Mouse (Mus musculus) T-cell, adult 2 months (primary cell): Measurements from ENCODE around the gene Inafm2.

ENCODE experiments used
- DNase-seq: peaks from one replicate; pipeline ENCODE4 v3.0.0; 2022; ENCODE audit warnings: low spot score

Inafm2 gene

DNA sequence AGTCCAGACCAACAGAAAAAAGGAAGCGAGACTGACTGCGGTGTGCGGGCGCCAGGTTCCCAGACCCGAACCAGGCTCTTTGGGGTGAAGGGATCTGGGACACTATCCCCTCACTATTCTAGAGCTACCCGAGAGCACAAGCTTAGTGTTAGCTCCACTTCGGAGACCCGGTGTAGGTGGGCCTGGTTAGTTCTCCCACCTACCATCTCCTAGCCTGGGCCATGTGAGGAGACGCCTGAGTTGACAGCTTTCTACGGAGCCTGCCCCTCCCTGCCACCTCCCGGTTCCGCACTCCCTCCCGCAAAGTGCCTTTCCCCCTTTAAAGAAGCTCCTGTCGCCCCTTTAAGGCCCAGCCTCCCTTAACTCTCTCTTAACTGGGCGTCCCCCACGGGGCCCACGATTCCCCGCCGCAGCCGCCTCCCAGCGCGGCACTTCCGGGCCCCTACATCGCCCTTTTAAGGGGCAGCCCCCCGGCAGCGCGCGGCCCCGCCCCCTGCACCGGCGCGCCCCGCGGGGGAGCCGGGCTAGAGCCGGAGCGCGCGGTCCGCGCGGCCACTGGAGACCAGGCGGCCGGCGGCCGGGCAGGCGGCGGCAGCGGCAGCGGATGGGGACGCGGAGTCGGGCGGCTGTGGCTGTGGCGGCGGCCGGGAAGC, at the start of gene Inafm2:
Gene Inafm2, plus strand, starts transcription at position 527 of the 653 bp plus-strand sequence.
- peak; percentile 86 for DNase-seq

DNA sequence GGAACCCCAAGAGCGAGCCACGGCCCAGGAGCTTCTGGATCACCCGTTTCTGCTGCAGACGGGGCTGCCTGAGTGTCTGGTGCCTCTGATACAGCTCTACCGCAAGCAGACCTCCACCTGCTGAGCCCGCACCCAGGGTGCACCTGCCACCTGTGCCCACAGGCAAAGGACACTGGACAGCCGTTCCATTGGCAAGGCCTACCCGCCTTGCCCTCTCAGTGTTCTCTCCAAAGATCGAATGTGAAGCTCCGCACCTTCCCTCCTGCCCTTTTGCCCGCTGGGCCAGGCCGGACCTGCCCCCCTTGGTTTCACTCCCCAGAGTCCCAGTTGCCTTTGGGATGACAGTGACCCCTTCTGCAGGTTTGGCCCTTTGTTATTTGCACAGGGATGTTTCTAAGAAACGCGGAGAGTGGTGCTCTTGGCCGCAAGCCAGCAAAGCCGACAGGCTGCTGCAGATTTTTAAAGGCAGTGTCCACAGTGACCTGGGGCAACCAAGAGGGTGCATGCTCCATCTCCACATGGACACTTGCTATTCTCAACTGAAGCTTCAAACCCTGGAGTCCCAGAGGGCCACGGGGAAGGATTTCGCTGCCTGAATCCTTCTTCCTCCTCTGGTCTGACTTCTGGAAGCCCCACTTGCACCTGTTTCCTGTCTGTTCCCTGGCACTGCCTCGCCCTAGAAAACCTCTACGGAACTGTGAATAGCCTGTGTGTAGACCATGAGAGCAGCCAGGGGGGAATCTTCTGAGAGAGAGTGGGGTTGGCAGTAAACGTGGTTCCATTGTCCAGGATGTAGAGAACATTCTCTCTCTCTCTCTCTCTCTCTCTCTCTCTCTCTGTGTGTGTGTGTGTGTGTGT, 48.9 kb upstream of the Inafm2 start:
- DNase-seq = no peak

DNA sequence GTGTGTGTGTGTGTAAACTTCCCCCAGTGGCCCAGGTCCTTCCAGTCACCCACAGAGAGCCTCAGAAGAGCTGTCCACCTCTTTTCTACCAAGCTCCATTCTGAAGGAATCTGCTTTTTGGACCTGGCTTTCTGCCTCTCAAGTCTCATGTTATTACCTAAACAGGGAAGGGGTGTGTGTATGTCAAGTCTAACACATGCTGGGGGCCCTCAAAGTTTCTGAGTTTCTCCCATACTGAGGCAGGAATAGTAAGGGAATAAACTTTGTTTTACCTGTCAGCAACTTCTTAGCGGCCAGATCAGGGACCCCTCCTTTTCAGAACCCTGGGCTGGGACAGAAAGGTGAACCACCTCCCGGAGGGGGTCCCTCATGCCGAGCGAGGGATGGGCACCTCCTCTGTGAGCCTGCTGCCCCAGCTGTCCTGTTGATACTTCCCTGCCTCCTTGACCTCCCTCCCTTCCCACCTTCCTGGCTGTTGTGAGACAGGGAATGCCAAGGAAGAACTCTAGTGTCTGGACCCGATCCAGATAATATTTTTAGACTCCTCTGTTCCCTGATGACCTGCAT, 48.2 kb upstream of the Inafm2 start:
- no peak for DNase-seq

DNA sequence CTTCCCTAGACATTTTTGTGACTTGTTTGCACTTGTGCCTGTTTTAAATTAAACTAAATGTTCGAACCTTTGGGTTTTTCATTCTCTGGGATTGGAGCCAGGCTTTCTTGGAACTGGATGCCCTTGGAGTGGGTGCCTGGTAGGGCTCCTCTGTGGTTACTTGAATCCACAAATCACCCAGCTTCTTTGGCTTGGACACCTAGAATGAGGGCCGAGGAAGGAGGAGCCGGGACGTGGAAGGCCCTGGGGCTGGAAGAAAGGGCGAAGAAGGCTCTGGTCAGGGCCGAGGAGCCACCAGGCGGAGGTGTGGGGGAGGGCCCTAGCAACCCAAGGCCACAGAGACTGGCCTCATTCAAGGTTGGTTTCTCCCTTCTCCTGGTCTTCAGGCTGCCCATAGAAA, 47.6 kb upstream of the Inafm2 start:
- DNase-seq = no peak

DNA sequence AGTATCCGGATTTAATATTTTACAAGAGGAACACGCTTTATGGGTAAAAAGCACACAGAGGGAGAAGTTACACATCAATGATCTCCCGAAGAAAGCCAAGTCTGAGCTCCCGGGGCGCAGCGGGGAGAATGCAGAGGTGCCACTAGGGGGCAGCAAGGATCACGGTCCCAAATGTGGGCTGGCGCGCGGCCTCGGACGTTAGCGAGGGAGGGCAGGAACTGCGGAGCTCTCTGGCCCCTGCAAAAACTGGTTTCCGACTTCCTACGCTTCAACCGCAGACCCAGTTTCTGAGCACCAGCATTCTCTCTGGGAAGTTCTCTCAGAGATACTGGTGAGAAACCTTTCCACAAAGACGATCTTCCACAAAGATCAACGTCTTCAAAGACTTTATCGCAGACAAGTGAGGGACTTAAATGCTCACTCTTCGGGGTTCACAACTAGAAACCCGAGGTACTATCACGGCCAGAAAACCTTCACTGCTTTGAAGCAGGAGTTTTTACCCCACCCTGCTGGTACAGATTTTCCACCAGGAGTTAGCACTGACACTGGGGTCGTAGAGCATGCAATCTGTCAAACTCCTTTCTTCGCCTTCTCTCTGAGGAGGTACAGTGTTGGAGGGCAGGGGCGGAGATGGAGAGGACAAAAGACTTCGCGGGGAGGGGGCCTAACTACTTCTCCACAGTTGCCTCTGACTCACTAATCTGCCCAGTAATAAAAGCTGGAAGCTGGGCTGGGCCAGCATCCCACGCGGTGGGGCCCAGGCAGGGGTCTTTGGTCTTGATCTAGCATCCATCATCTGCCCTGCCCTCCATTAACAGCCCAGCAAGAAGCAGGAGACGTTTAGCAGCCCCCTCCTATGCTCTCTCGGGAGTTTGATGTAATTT, 45.1 kb upstream of the Inafm2 start:
- peak; percentile 66 for DNase-seq

DNA sequence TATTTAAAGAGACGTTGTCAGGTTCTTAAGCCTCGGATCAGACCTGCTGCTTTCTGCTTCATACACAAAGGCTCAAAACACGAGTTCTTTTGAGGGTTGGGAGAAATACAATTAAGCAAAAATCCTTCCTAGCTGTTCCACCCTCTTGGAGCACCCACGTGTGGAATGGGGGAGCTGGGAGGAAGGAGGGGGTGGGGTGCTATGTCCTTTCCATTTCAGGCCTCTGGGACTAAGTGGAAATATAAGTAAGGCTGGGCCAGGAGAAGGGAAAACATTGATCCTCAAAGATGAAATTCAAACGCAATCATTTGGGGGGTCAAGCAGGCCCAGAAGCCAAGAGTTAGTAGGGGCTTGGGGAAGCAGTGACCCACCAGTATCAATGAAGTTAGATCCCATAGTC, 44.4 kb upstream of the Inafm2 start:
- DNase-seq = no peak

DNA sequence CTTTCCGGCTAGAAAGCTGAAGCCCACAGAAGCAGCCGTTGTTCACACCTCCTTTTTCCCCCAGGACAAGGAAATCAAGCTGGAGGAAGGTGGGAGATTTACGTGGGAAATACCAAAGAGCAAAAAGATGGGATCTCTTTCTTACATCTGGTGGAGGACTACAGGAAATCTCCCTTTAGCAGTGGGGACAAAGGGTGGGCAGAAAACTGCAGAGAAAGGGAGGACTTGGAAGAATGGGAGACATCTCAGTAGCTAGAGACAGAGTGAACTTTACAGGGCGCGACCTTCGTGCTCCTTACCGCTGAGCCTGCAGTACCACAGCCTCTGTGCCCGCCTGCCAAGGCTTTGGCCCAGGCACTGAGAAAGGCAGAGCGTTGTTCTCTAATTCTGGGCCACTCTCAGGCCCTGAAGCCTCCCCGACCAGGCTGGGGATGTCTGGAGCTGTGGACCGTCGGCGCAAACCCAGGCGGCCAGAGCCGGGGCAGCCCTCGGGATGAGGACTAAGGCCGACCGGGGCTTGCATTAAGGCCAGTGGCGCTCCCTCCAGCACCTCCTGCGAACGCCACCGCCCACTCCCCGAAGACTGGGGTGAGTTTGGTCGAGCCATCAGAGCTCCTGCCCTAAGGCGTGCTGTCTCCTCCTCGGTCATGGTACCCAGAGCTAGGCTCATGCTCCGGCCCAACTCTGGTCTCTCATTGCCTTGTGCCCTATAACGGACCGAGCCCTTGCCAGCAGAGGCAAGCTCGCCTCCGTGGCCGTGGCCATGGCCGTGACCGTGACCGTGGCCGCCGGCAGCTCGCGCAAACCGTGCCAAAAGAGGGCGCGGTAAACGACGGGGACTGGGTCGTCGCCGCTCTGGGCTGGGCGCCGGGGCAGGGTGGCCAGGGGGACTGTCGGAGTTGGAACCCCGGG, 43.3 kb upstream of the Inafm2 start:
- no peak for DNase-seq

DNA sequence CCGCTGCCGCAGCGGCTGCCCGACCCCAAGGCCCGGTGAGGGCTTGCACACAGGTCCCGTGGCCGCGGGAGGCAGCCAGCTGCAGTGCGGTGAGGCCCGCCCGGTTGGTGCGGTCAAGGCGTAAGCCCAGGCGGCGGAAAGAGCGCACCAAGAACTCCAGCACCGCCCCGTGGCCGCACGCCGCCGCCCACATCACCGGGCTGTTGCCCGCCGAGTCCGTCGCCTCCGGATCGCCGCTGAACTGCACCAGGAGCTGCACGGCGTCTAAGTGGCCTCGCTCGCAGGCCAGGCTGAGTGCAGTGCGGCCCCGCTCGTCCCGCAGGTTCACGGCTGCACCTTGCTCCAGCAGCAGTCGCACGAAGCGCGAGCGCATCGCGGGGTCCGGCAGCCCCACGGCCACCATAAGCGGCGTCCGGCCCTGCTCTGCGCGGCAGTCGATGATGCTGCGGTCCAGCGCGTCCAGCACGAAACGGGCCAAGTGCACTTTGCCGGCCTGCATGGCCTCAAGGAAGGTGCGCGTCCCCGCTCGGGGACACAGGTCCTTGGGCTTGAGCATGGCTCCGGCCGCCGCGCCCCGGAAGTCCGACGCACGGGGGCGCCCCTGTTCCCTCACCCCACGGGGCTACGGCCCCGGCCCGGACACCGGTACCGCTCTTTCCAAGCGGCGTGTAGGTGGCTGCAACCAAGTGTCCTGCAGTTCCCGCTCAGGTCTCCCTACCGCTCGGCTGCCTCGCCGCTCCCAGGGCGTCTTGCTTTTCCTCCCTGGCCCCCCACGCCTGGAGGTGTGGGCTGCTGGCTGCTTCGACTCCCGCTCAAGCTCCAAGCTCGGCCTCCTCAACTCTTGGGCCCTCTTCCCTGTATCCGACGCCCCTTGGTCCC, 42.4 kb upstream of the Inafm2 start:
- DNase-seq = no peak

DNA sequence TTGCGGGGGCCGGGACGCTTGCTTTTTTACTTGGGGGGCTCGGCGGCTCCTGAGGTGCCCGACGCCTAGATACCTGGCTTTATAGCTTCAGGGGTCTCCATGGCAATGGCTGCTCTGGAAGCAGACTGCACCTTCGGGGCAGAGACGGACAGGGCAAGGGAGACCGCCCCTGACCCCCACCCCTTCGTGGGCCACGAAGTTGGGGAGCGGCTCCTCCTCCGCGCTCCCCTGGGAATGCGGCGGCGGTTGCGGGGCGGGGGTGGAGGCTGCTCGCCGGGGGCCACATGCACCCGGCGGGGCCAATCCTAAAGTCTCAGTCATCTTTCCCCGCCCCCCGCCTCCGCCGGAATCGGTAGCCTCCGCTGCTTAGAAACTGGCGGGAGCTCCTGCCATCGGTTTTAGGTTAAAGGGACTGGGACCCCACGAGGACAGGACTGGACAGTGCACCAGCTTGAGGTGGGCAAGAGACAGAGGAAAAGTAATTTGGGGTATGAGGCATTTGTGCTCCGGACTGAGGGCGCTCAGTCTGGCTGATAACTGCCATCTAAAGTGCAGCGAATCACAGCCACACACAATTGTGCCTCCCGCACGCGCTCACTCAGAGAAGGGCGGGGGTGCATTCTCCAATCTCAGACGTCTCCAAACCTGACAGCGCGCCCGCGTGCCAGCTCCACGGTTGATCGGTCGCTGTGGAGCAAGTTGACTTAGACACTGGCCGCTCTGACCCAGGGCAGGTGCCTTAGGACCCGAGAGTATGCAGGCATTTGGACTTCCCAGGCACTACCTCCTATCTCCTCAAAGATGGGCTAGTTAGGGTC, 41.4 kb upstream of the Inafm2 start, which contains the start of gene Ankrd63:
Gene Ankrd63, minus strand, starts transcription at position 51 of the 818 bp plus-strand sequence.
- DNase-seq = peak; percentile 23

DNA sequence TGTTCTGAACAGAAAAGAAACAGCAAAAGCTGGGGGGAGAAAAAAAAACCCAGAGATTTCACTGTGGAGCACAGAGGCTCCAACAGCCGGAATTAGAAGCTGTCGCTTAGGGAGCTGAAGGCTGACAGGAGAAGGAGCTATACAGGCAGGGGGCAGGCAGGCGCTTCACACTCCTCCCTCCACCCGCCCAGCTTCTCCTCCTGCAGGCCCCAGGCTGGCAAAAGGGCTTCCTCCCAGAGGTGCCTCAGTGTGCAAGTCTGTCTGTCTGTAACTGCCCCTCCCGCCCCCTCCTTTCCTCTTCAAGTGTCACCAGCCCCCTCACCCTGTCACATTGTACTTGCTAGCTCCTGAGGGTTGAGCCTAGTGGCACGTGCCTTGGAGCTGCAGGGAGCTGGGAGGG, 39.1 kb upstream of the Inafm2 start:
- no peak for DNase-seq

DNA sequence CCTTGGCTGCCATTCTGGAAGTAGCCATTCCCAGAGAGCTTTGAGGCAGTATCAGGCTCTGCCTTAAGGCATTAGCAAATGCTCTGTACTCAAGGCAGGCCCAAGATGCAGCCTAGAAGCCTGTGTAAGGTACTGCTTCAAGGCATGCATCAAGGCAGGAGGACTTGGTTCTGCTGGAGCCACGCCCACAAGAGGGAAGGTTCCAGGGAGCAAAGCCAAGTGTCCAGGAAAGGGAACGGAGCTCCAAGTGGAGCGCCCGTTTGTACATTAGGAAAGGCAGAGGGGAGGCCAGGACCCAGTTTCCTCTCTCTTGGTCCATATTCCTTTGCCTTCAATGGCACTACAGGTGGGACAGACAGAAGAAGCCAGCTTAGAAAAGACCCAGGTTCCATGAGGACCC, 37.1 kb upstream of the Inafm2 start:
- DNase-seq = no peak

DNA sequence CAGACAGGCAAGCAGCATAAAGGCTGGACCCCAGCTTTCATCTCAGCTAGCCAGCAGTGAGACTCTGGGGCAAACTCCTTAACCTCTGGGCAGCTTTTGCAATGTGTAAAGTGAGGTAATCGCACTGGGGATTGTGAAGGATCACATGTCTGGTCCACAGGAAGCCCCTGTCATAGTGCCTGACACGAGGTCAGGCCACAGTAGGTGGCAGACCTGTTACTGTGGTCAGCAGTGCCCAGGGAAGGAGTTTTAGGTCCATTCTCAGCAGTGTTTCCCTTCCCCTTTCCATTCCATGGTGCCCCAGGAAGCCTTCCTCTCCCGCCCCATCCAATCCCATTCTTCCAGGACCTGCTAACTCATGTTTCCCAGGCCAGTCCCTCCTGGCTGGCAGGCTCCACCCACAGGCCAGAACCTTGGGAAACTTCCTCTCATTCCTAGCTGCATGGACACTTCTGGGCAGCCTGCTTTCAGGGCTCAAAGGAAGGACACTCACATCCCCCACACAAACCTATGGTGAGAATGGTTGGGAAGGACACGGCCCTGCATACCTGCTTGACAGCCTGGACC, 35.8 kb upstream of the Inafm2 start:
- DNase-seq = no peak

DNA sequence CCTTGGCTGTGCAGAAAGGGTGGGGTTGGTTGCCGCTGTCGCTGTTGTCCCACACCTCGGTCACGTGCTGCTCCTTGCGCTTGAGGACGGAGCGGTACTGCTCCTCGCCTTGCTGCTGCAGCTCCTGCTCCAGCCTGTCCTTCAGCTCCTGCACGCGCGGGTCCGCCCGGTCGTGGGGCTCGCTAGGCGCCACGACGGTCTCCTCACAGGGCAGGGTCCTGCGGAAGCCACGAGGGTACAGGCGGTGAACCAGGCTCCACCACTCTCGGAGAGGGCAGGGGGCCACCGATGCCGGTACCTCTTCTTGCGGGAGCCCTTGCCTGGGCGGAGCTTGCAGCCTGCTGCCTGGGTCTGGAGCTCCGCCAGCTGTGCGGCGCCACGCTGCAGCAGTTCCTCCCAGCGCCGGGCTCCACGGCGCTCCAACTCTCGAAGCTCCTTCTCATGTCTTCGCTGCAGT, 34.5 kb upstream of the Inafm2 start:
- no peak for DNase-seq

DNA sequence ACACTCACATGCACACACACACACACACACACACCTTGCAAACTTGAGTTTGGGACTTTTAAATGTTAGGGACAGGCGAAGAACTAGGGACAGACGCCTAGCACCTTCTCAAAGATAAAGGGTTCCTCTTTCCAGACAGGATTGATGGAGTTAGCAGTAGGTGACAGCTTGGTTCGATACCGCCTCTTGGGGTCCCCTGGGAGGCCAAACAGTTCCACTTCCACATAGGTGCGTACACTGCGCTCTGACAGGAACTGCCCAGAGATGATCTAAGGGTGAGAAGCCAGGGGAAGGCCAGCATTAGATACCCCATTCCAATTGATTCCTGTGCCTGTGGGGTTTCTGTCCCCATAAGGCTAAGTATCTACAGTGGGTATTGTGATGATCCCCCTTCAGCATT, 31.9 kb upstream of the Inafm2 start:
- DNase-seq = no peak

DNA sequence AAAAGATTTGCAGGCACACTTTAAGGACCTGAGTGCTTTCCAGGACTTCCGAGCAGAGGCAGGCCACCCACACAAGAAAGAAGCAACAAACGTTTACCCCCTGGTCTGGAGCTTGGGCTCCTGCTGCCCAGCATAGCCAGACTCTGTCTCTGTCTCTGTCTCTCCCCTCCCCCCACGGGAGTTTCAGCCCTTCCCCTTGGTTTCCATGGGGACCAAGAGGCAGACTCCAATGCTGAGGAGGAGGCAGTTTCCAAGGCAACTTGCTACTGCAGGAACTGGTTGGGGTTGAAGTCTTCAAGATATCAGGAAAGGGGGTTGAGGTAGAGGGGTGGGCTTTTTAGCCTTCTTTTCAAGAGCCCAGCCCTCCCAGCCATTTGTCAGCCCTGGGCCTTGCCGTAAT, 31.3 kb upstream of the Inafm2 start:
- no peak for DNase-seq

DNA sequence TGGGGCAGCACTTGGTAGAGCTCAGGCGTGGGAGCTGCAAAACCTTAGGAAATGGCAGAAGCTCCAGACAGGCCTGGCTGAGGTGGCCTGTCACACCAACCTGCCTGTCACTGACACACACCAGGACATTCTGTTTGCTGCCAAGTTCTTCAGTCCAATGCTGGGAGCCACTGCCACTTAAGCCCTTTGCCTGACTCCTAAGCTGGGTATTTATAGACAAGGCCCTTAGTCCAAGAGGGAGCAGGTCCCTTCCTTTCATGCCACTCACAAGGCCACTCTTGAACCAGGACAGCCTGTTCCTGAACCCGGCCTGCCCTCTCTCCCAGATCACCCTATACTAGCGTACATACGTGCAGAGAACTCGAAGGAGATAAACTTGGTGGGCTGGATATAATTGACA, 28.9 kb upstream of the Inafm2 start:
- DNase-seq = no peak

DNA sequence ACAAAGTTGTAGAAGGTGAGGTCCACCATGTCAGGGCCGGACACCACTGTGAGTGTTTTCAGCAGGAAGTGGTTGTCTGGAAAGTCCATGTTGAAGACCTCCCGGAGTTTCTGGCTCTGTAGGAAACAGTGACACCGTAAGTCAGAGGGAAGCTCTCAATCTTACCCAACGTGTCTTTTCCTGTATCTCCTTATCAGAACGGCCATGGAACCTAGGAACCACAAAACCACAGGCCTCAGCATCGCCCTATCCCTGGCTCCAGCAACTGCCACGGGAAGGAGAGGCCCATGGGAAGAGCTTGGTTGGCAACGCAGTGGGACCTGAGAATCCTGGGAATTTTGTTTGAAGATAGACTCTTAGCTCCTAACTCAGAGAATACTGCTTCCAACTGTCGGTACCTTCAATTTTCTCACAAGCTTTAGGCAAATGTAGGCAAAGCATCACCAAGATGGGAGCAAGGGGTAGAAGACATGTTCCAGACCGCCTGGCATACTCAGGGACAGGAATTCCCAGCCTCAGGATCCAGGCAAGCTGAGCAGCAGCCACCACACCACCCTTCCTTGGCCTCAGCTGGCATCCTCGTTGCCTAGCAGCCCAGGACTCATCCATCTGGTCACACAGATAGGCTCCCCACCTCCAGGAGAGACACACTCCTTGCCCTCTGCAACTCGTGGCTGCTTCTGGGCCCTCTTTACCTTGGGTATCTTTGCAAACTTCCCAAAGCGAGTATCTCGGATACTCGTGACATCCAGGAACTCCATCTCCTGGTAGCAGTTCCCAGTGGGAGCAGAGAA, 21.7 kb upstream of the Inafm2 start:
- no peak for DNase-seq

DNA sequence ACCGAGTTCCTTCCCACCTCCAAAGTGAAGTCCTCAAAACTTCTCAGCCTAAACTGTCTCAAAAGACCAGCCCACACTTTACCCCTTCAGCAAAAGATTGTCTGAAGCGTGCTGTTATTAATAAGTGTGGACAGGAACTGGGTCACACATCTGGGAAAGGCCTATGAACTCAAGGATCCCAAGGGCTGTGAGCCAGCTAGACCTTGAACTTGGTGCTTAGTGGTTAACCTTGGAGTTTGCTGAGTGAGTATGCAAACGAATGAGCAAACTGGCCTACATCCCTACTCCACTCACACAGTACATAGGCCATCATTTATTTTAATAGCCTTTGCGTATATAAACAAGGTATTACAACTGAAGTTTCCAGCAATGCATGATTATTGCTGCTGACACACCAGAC, 20.0 kb upstream of the Inafm2 start:
- no peak for DNase-seq
